Mouse (Mus musculus): ENCODE results near the gene Rab2b.
"Not testable (repeated sequence)": the region's sequence is repeated elsewhere in the genome, so short reads cannot be mapped to it uniquely, and the experiment has no call there.

The Rab2b gene

DNA sequence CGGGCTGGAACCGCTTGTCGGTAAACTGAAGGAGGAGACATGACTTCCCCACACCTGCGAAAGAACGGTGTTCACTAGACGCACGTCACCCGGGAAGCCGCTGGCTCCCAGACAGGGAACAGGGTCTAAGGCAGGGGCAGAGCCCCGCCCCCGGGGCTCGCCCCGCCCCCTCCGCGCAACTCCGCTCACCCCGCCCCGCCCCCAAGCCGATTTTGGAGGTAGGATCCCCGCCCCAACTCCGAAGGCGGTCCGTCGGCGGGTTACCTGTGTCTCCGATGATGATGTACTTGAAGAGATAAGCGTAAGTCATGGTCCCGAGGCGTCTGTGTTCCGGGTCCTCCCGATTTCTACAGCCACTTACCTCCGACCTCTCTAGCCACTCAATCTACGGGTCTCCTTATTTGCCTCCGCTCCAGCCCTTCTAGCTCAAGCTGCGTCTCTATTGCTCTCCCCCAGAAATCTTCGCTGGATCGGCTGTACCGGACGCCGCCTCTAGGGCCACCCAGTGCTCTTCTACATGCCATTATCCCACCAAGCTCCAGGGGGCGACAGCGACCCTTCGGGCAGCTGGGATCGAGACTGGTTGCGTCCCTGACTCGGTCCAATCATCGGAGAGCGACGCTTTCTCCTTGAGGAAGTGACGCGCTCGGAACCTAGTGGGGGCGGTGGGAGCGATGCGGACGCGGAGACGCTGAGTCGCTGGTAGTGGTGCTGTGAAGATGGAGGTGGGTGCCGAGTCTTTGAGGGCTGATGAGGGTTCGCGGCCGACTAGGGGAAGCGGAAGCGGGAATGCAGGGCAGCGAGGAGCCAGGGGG, at the start of gene Rab2b, which contains the start of gene Tox4:
Rab2b (minus strand) TSS at position 614 of the 815 bp plus-strand sequence.
Tox4 (plus strand) TSS at position 215 of the 815 bp plus-strand sequence.
- DNase-seq (ENCODE audit: extremely low spot score): peak; percentile 99

DNA sequence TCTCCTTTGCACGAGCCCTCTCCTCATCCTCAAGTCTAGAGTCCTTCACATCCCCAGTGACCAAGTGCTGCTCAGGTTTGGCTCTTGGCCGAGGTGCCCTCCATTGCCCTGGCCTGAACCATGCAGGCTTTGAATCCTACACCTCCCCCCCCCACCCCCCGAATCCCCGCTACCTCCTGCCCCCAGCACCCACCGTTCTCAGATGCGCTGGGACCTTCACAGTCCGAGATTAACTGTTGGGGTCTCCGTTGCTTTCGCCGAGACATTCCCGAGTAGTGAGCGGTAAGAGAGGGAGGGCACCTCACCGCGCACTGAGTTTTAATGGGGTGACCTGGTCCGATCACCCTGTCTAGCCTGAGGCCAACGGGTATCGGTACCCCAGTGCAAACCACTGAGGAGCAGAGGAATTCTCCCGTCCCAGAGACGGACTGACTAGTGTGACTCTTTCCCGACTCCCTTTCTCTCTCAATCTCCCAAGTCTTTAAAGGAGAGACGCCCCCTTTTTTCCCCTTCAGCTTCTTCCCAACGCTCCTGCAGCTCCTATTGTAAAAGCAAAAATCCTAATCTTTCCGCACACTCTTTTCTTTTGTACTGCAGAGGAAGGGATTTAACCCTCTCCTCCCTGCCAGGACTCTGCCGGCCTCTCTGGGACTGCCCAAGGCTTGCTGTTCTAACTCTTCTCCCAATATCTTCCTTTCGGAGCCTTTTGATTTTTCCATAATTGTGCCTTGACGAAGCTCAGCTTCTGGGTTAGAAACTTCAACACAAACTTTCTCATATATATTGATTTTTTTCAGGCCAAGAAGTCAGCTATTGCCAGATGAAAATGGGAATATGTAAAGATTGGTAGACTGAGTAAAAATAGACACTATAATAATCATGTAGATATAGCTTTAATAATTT, 48.8 kb upstream of the Rab2b start, which contains the start of gene Sall2:
Sall2 (minus strand) TSS at position 853 of the 903 bp plus-strand sequence.
- DNase-seq (ENCODE audit: extremely low spot score): no peak

DNA sequence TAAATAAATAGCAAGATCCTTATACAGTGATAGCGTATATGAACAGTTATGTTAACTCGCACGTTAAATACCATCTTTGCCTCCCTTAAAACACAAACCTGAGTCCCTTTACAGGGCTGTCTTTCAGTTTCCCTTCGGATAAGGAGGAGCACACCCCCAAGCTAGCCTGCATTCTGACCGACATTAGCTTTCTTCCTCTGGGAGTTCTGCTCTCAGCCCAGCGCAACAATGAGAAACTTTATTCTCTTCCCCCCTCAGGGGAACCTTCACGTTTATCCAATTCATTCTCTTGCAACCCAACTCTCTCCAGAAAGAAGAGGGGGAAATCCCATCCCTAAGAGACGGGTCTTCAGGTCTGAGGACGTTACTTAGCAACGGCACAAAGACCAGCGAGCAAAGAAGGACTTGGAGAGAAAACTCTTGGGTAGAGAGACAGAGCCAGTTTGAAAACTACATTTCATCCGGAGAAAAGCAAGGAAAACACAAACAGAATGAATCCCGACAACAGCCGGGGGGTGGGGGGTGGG, 48.1 kb upstream of the Rab2b start:
- peak; percentile 54 for DNase-seq (ENCODE audit: extremely low spot score)

DNA sequence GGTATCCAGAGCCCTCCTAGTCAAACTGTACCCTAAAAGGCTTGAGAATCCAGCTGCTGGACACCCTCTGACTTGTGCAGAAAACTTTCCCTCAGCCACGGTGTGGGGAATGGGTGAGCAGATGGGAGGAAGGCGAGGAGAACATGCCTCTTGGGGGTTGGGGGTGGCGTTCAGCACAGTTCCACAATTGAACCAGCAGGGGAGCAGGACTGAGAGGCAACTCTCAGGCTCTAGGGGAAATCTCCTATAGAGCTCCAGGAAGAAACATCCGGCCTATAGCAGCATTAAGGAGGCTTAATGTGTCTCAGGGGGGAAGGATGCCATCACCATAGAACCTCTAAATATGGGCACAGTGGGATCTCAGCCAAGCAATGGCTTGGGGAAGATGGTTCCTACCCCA, 46.5 kb upstream of the Rab2b start:
- DNase-seq (ENCODE audit: extremely low spot score): no peak

DNA sequence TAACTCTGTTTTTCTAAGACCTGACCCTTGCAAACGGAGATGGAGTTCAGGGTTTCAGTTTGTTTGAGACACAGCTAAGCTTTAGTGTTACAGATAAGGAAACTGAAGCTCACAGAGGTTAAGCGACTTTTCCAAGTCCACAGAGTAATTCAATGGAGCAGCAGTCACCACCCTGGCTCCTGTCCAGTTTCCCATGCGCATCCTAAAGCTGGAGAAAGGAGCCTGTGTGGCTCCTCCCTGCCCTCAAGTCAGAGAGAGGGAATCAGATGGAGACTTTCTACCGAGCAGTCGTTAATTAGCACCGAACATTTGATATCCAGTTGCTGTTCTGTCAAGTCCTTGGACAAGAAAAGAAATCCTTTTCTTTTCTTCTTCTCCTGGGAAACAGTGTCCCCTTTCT, 40.0 kb upstream of the Rab2b start:
- no peak for DNase-seq (ENCODE audit: extremely low spot score)

DNA sequence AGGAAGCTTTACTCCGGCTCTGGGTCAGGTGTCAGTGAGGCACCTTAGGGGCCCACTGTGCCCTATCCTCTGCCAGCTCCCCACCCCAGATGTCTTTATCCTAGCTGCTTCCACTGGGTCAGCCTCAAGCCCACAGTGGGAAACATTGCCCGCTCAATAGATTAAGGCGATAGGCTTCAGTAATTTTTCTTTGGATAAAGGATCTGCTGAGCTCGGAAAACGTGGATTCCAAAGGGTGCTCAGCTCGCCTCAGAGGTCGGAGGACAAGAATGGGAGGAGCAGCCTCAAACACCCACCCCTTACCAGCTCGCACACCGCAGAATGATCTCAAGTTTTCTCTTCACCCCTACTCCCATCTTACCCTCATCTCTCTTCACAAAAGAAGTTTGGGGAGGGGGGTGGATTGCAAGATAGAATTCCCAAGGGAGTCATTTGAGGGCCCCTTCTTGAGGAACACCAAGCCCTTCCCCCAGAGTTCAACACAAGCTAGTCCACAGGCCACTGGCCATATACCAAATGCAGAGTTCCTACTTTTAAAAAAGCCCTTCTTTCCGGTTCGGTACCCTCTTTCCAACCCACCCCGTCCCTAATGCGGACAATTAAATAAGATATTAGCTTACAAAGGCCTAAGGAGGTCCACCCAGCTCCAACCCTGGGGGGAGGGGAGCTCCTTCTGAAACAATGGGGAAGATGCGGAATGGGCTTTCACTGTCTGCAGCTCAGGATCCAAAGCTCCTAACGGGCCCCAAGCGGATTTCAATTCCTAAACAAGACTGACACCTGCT, 37.3 kb upstream of the Rab2b start:
- DNase-seq (ENCODE audit: extremely low spot score): peak; percentile 89

DNA sequence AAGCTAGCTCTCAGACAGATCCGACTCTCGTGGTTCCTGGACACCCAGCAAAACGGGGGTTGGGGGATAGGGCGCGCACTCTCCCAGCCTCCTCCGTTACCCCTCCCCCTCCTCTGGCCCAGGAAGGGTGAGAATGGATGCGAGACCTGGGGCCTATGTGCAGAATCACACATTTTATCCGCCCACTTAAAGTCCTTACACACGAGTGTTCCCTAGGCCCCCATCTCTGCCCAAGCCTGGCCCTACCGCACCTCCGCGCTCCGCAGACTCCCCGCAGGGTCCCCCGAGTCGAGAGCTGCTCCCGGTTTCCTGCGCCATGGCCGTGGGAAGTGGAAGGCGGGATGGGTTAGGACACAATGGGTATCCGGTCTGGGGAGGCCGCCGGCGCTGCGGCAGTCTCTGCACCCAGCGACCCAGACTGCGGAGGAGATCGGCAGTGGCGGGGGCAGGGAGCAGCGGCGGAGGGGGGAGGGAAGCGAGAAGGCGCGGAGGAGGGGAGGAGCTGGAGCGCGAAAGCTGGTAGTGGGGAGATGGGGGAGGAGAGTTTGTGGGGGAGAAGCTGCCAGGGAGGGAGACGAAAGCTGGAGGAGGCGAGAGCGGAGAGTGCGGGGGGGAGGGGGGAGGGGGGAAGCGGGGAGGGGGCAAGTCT, 36.6 kb upstream of the Rab2b start:
- no peak for DNase-seq (ENCODE audit: extremely low spot score)

DNA sequence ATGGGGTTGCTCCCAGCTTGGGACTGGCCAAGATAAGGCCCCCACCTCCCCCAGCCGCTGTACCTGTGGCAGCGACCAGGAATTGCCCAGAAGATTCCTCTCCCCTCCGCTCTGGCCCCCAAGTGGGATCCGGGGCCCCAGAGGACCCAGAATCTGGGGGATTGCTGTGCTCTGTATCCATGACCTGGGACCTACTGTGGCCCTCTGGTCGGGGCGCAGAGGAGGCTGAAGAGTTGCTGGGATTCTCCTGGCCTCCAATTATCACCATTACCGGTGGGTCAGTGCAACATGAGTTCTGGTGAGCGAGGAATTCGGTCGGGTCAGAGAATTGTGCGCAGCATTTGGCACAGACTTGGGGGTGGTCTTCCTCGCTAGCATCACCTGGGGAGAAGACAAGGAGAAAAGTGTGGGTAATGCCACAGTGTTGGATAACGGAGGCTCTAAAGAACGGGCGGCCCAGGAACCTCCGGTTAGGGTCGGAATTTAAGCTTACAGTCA, 36.0 kb upstream of the Rab2b start:
- DNase-seq (ENCODE audit: extremely low spot score): no peak

DNA sequence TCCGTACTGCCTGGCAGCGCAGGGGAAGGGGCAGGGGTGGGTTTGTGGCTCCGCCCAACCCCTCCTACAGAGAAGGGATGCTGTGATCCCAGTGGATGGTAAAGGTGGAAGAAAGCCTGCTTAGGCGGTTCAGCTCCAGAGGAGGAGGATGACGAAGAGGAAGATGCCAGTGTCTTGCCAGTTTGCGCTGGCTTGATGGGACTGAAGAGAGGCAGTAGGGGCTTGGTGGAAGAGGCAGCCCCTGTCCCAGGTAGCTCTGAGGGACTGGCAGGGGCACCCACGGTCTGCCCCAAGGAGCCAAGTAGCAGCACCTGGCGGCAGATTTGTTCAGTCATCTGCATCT, 35.4 kb upstream of the Rab2b start:
- DNase-seq (ENCODE audit: extremely low spot score): no peak

DNA sequence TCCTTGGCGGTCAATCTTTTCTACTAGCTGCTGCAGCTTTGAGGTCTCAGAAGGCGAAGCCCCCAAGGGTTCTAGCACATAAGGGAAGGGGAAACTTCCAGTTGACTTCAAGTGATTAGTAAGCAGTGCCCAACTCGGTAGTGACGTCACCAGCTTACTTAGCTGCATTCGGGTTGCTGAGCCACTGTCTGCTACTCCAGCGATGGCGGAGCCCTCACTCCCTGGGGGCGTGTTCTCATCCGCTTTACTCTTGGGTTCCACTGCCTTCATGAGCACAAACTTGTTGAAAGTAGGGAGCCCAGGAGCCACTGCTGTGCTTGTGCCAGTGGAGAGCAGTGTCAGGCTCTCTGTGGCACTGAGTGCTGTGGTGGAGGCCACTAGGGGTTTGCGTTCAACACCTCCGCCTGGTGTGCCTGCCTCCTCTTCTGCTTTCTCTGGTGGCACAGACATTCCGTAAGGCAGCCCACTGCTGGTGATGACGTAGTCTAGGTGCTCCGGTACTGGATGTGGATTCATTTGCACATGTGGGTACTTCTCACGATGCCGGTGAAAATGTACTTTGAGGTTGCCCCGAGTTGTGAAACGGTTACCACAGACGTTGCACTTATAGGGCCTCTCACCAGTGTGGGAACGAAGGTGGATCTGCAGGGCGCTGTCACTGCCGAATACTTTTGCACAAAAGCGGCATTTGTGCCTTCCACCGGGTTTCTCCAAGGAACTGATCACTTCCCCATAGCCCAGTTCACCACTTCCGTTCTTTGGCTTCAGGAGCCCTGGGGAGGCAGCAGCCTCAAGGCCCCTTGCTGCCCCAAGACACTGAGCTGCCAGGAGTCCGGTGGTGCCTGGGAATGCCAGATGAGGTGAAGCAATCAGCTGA, 34.8 kb upstream of the Rab2b start:
- no peak for DNase-seq (ENCODE audit: extremely low spot score)

DNA sequence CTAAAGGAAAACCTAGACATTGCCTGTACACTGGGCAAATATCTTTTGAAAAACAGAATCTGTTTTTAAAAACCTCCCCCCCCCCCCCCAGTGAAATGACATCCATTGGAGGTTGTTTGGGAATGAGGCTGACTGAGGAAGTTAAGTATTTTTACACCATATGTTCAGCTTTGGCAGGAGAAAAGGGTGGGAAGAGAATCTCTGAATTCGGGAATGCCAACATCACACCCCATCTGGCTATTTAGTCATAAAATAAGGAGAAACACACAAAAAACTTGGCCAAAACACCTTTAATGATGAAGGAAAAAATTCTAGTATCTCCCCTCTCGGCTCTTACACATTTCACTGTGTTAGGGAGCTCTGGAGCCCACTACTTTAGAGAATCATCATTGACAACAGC, 31.6 kb upstream of the Rab2b start:
- no peak for DNase-seq (ENCODE audit: extremely low spot score)

DNA sequence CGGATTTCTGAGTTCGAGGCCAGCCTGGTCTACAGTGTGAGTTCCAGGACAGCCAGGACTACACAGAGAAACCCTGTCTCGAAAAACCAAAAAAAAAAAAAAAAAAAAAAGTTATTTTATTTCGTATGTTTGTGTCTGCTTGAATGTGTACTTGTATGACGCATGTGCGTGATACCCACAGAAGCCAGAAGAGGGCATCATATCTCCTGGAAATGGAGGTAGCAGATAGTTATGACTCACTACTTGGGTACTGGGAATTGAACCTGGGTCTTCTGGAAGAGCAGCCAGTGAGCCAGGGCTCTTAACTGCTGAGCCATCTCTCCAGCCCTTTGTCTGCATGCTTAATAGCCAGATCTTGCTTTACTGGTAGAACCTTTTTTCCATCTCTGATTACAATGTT, 31.0 kb upstream of the Rab2b start:
- not testable (repeated sequence) for DNase-seq (ENCODE audit: extremely low spot score)

DNA sequence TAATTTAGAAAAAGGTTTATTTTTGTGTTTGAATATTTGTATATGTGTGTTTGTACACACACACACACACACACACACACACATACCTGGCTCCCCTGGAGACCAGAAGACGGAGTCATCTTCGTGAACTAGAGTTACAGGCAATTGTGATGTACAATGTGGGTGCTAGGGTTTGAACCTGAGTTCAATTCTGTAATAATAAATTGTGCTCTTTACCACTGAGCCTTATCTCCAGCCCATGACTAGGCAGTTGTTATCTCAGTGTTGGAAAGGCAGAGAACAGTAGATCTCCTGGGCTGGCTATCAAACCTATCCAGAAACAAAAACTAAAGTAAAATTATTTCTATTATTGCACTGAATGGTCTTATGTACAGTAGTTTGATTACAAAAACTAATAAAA, 26.8 kb upstream of the Rab2b start:
- no peak for DNase-seq (ENCODE audit: extremely low spot score)

DNA sequence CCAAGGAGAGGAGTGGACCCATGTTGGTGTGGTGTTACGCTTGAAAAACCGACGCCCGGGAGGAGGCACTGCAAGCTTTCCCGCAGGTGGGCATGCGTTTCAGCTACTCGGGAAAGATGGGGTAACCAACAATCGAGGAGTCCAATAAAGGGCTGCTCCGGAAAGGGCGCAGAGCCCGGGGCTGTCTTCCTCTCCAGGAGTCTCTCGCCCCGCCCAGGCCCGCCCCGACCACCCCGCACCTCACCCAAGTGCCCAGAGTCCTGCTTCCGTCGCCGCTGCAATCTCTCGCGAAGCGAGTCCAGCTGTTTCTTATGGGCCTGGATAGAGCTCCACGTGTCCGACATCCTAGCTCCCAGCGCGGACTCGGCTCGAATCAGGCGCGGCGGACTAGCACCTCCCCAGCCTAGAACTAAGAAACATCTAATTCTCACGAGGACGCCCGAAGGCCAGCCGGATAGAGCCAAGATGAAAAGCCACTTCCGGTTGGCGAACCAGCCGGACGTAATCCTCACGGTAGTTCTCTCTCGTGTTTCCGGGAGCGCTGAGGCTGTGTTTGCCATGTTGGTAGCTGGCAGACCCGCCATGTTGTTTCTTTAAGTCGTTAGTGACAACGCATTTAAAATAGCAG, 25.4 kb upstream of the Rab2b start, which contains the start of gene Mettl3:
Mettl3 (minus strand) TSS at position 485 of the 628 bp plus-strand sequence.
- peak; percentile 91 for DNase-seq (ENCODE audit: extremely low spot score)

DNA sequence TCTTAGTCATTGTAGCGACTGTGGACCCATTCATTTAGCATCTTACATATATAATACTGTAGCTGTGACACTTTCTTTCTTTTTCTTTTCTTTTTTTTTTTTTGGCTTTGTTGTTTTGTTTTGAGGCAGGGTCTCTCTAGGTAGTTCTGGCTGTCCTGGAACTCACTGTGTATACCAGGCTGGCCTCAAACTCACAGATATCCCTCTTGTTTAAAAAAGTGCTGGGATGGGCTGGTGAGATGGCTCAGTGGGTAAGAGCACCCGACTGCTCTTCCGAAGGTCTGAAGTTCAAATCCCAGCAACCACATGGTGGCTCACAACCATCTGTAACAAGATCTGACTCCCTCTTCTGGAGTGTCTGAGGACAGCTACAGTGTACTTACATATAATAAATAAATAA, 24.2 kb upstream of the Rab2b start:
- DNase-seq (ENCODE audit: extremely low spot score): not testable (repeated sequence)

DNA sequence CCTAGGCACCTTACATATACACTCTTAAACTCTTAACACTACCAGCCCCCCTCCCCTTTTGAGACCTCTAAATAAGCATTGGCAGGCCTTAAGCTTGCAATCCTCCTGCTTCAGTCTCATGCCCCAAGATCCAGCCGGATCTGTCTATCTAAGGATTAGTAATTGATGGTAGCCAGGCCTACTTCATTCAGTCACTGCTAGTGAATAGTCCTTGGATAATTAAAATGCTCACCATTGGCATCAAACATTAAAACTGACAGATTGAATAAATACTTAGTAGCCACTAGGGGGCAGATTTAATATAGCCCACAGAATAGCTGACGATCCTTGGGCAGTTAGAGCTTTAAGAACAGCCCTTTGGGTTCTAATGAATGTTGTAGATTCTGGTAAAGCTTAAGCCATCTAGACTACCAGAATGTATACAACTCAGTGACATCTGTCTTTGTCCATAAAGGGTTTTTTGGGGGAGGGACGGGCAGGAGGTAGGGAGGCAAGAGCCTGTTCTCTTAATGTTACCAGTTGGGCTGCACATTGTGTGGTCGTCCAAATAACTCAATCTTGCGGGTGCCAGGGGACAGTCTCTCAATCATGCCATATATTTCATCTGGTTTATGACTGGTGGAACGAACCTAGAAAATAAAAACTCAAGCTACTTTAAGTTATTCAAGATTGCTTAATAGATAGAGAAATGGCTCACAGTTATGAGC, 16.4 kb upstream of the Rab2b start:
- DNase-seq (ENCODE audit: extremely low spot score): no peak

DNA sequence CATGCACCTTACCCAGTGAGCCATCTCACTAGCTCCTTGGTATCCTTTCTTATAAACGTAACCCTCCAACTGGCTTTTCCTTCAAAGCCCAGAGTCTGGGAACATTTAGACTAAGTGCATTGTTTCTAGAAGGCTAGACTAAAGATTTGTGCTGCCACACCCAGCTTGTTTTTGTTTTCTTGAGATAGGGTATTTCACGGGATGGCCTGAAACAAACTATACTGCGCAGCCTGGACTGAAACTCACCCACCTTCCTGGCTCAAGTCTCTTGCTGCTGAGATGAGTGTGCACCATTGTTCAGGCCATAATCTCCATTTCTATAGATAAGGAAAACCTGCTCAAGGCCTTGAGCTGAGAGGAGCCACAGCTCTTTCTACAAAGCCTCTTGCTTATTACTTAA, 4.8 kb upstream of the Rab2b start:
- DNase-seq (ENCODE audit: extremely low spot score): no peak

DNA sequence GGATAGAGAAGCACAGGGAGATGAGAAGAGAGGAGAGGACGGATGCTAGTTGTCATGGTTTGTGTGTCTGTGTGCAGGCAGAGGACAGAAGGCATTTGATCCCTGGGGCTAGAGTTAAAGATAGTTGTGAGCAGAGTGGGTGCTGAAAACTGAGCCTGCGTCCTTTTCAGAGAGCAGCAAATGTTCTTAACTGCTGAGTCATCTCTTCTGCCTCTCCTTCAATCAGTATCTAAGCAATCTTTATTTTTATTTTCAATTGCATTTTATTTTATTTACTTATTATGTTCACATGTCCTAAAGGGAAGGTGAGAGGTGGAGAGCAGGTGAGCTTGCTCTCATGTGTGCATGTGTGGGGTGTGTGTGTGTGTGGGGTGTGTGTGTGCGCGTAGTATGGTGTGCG, 4.3 kb upstream of the Rab2b start:
- DNase-seq (ENCODE audit: extremely low spot score): no peak

DNA sequence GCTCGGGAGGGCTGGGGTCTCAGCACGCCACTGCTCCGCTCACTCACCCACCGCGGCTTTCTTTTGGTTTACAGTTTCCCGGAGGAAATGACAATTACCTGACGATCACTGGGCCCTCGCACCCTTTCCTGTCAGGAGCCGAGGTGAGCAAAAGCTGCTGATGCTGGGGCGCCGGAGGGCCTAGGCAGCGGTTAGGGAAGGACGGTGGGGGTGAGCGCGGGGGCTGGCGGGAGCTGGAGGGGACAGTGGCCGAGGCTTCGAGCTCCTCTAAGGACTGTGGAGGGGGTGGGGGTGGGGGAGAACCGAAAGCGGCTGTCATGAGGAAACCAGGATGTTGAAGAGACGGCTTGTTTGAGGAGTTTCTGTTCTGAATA, 389 bp upstream of the Rab2b start:
- DNase-seq (ENCODE audit: extremely low spot score): no peak

All from embryo, embryonic 9.5 days (tissue).